Comparison of ENCODE assay signal across 10 mouse cellular contexts in the genomic region with DNA sequence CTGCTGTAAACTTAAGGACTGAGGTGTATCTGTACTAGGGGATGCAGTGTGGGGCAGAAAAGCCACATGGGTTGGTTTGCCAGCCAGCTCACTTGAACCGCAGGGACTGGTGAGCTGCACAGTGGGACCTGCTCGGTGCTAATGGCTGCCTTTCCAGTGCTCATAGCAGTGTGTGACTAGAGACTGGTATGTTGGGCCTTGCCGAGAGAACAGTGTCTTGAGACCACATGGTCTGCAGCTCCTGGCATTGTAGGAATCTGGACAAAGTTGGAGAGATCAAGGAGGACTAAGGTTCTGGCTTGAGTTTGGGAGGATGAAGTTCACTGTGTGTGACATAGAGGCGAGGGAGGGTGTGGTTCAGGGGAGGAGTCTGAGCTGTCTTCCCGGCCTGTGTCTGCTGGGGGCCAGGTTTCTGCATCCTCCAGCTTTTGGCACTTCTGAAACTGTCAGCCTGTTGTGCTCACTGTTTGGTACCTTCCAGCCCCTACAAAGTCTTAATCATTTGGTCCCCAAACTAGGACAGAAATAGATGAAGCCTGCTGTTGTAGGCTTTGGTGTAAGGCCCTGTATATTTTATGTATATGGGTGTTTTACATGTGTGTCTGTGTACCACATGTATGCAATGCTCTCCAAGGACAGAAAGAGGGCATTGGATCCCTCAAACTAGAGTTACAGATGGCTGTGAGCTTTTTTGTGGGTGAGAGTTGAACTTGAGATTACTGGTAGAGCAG. TPM values are rescaled to one million over a fixed set of nuclear protein-coding genes. Genes with fewer than 3 reads are reported as not detected.
DNase-seq lines count a peak whose midpoint lies in the region; ATAC-seq lines count a peak whose summit lies in the region.
"Had no signal": no experiment of that assay in that cellular context is flagged by ENCODE, and none has a peak within 500 bp of the region (broad histone marks: within the 10 kb centered on the region; RNA-seq: fewer than 3 reads in every experiment).

No protein-coding gene starts in this region.

- DNase-seq in cerebellum, adult 8-10 months, result peak; percentile 34
- no peak for DNase-seq in cerebellum, postnatal 10 days
- DNase-seq in limb, embryonic 10.5 days (ENCODE audit: low spot score), result no peak
- no peak for DNase-seq in adrenal gland, postnatal 14 days
- DNase-seq in thymus, postnatal 36 days, result no peak
- DNase-seq: adrenal gland, postnatal 25 days; forebrain, postnatal 0 days had no signal

- H3K9me3 ChIP-seq in limb, embryonic 12.5 days, result no peaks in the 10 kb centered on the region
- H3K9me3 ChIP-seq in limb, embryonic 10.5 days (replicated peaks), result no peaks in the 10 kb centered on the region
- H3K9me3 ChIP-seq in hindbrain, embryonic 15.5 days, result no peaks in the 10 kb centered on the region
- H3K9me3 ChIP-seq in neural tube, embryonic 12.5 days, result no peaks in the 10 kb centered on the region

- H3K27me3 ChIP-seq in limb, embryonic 12.5 days, result no peaks in the 10 kb centered on the region
- H3K27me3 ChIP-seq in limb, embryonic 10.5 days (ENCODE audit: low read depth, poor library complexity, severe bottlenecking), result no peaks in the 10 kb centered on the region
- H3K27me3 ChIP-seq in hindbrain, embryonic 15.5 days, result no peaks in the 10 kb centered on the region
- H3K27me3 ChIP-seq in neural tube, embryonic 12.5 days (replicated peaks), result no peaks in the 10 kb centered on the region

- ATAC-seq in limb, embryonic 12.5 days (ENCODE audit: insufficient number of reproducible peaks, insufficient read depth, low FRiP score, low TSS enrichment, low read depth), result no peak
- no peak for ATAC-seq in hindbrain, embryonic 15.5 days (ENCODE audit: low FRiP score, low read depth)
- ATAC-seq in neural tube, embryonic 12.5 days (ENCODE audit: low FRiP score, low read depth), result no peak
- ATAC-seq: forebrain, postnatal 0 days had no signal

- H3K4me1 ChIP-seq in limb, embryonic 12.5 days (replicated peaks), result peaks cover 29% of the 10 kb centered on the region
- peaks cover 36% of the 10 kb centered on the region for H3K4me1 ChIP-seq in limb, embryonic 10.5 days
- H3K4me1 ChIP-seq in hindbrain, embryonic 15.5 days (replicated peaks), result peaks cover 37% of the 10 kb centered on the region
- H3K4me1 ChIP-seq in neural tube, embryonic 12.5 days, result peaks cover 19% of the 10 kb centered on the region

- H3K27ac ChIP-seq in limb, embryonic 12.5 days, result no peak overlapping the region
- H3K27ac ChIP-seq in limb, embryonic 10.5 days, result no peak overlapping the region
- no peak overlapping the region for H3K27ac ChIP-seq in hindbrain, embryonic 15.5 days (replicated peaks)
- H3K27ac ChIP-seq in neural tube, embryonic 12.5 days, result no peak overlapping the region

- H3K4me3 ChIP-seq in limb, embryonic 12.5 days (replicated peaks), result no peak overlapping the region
- no peak overlapping the region for H3K4me3 ChIP-seq in limb, embryonic 10.5 days
- no peak overlapping the region for H3K4me3 ChIP-seq in hindbrain, embryonic 15.5 days
- no peak overlapping the region for H3K4me3 ChIP-seq in neural tube, embryonic 12.5 days

- peak overlapping the region; percentile 83; the same call in 1 of the 2 replicates for H3K4me2 ChIP-seq in limb, embryonic 12.5 days
- peak overlapping the region; percentile 94 for H3K4me2 ChIP-seq in hindbrain, embryonic 15.5 days
- H3K4me2 ChIP-seq in neural tube, embryonic 12.5 days (replicated peaks), result peak overlapping the region; percentile 83

- peaks cover 40% of the 10 kb centered on the region for H3K36me3 ChIP-seq in limb, embryonic 12.5 days
- peaks cover 51% of the 10 kb centered on the region for H3K36me3 ChIP-seq in limb, embryonic 10.5 days
- peaks cover 21% of the 10 kb centered on the region for H3K36me3 ChIP-seq in hindbrain, embryonic 15.5 days
- peaks cover 34% of the 10 kb centered on the region for H3K36me3 ChIP-seq in neural tube, embryonic 12.5 days

- 74% methylated on average over 5 of the region's 5 CpGs for WGBS in limb, embryonic 12.5 days
- WGBS in limb, embryonic 10.5 days, result 83% methylated on average over 5 of the region's 5 CpGs
- 88% methylated on average over 5 of the region's 5 CpGs for WGBS in hindbrain, embryonic 15.5 days
- WGBS in neural tube, embryonic 12.5 days, result 79% methylated on average over 5 of the region's 5 CpGs

- no peak overlapping the region for H3K9ac ChIP-seq in limb, embryonic 12.5 days (replicated peaks)
- H3K9ac ChIP-seq in hindbrain, embryonic 15.5 days, result no peak overlapping the region
- H3K9ac ChIP-seq in neural tube, embryonic 12.5 days, result no peak overlapping the region

RNA-seq across cellular contexts. Expression of a gene that starts 1.6 kb away (rescaled TPM):
- 16.8 and 17.9 TPM in 2 replicates for polyA plus RNA-seq in limb, embryonic 12.5 days (2016; fragmentation: Nextera tagmentation; extraction: Ambion mirVana)
- polyA plus RNA-seq in limb, embryonic 10.5 days (2016; fragmentation: Nextera tagmentation; extraction: Ambion mirVana), result 21.4 and 22.7 TPM in 2 replicates
- polyA plus RNA-seq in hindbrain, embryonic 15.5 days (2015; fragmentation: Nextera tagmentation; extraction: Ambion mirVana), result 9.8 and 9.9 TPM in 2 replicates
- polyA plus RNA-seq in neural tube, embryonic 12.5 days (2016; fragmentation: Nextera tagmentation; extraction: Ambion mirVana), result 12.4 and 14.0 TPM in 2 replicates
- 15.2 and 17.3 TPM in 2 replicates for total RNA-seq in adrenal gland, postnatal 14 days (2021)

RNA-seq across cellular contexts. Expression of a gene that starts 3.7 kb away (rescaled TPM):
- polyA plus RNA-seq in limb, embryonic 12.5 days (2016; fragmentation: Nextera tagmentation; extraction: Ambion mirVana), result 278 and 281 TPM in 2 replicates
- polyA plus RNA-seq in limb, embryonic 10.5 days (2016; fragmentation: Nextera tagmentation; extraction: Ambion mirVana), result 280 and 304 TPM in 2 replicates
- polyA plus RNA-seq in hindbrain, embryonic 15.5 days (2015; fragmentation: Nextera tagmentation; extraction: Ambion mirVana), result 146 and 148 TPM in 2 replicates
- polyA plus RNA-seq in neural tube, embryonic 12.5 days (2016; fragmentation: Nextera tagmentation; extraction: Ambion mirVana), result 187 TPM in 2 replicates
- 70.1 and 70.7 TPM in 2 replicates for total RNA-seq in adrenal gland, postnatal 14 days (2021)

RNA-seq across cellular contexts. Expression of a gene that starts 19.3 kb away (rescaled TPM):
- 16.2 and 17.9 TPM in 2 replicates for polyA plus RNA-seq in limb, embryonic 12.5 days (2016; fragmentation: Nextera tagmentation; extraction: Ambion mirVana)
- 13.7 and 15.0 TPM in 2 replicates for polyA plus RNA-seq in limb, embryonic 10.5 days (2016; fragmentation: Nextera tagmentation; extraction: Ambion mirVana)
- 16.9 and 17.1 TPM in 2 replicates for polyA plus RNA-seq in hindbrain, embryonic 15.5 days (2015; fragmentation: Nextera tagmentation; extraction: Ambion mirVana)
- 17.0 TPM in 2 replicates for polyA plus RNA-seq in neural tube, embryonic 12.5 days (2016; fragmentation: Nextera tagmentation; extraction: Ambion mirVana)
- total RNA-seq in adrenal gland, postnatal 14 days (2021), result 39.7 and 45.1 TPM in 2 replicates

RNA-seq across cellular contexts. Expression of a gene that starts 50.7 kb away (rescaled TPM):
- polyA plus RNA-seq in limb, embryonic 12.5 days (2016; fragmentation: Nextera tagmentation; extraction: Ambion mirVana), result 52.8 and 53.1 TPM in 2 replicates
- 54.8 and 56.3 TPM in 2 replicates for polyA plus RNA-seq in limb, embryonic 10.5 days (2016; fragmentation: Nextera tagmentation; extraction: Ambion mirVana)
- polyA plus RNA-seq in hindbrain, embryonic 15.5 days (2015; fragmentation: Nextera tagmentation; extraction: Ambion mirVana), result 43.8 and 50.9 TPM in 2 replicates
- 36.0 and 36.7 TPM in 2 replicates for polyA plus RNA-seq in neural tube, embryonic 12.5 days (2016; fragmentation: Nextera tagmentation; extraction: Ambion mirVana)
- 42.6 and 45.8 TPM in 2 replicates for total RNA-seq in adrenal gland, postnatal 14 days (2021)

RNA-seq across cellular contexts. Expression of a gene that starts 54.1 kb away (rescaled TPM):
- 89.2 and 103 TPM in 2 replicates for polyA plus RNA-seq in limb, embryonic 12.5 days (2016; fragmentation: Nextera tagmentation; extraction: Ambion mirVana)
- polyA plus RNA-seq in limb, embryonic 10.5 days (2016; fragmentation: Nextera tagmentation; extraction: Ambion mirVana), result 91.8 and 95.8 TPM in 2 replicates
- 84.5 and 100 TPM in 2 replicates for polyA plus RNA-seq in hindbrain, embryonic 15.5 days (2015; fragmentation: Nextera tagmentation; extraction: Ambion mirVana)
- polyA plus RNA-seq in neural tube, embryonic 12.5 days (2016; fragmentation: Nextera tagmentation; extraction: Ambion mirVana), result 116 and 119 TPM in 2 replicates
- 67.3 and 69.4 TPM in 2 replicates for total RNA-seq in adrenal gland, postnatal 14 days (2021)
